Mouse (Mus musculus) limb, embryonic 15.5 days (tissue): Measurements from ENCODE around the gene Cmbl. TPM values are rescaled to one million over a fixed set of nuclear protein-coding genes. Genes with fewer than 3 reads are reported as not detected.

Experiments used
- ATAC-seq: fragments of 200-750 bp; cut with Nextera tagmentation; 2 replicates; pipeline ENCODE4 v1.8.0; 2017; ENCODE audit warnings: low read depth, moderate TSS enrichment; ENCODE audit not compliant: insufficient number of reproducible peaks, low FRiP score, low TSS enrichment
- H3K27ac ChIP-seq: fragments of 300-500 bp; sonication (generic); 2 replicates; pipeline ENCODE4 v1.5.1; 2015; ENCODE audit warnings: moderate library complexity, mild to moderate bottlenecking, inconsistent platforms
- H3K27me3 ChIP-seq: fragments of 300-500 bp; sonication (generic); 2 replicates; pipeline ENCODE4 v1.6.1; 2015; ENCODE audit warnings: inconsistent platforms
- H3K36me3 ChIP-seq: fragments of 300-500 bp; sonication (generic); 2 replicates; pipeline ENCODE4 v1.6.1; 2015; ENCODE audit warnings: inconsistent platforms
- H3K4me1 ChIP-seq: fragments of 300-500 bp; sonication (generic); 2 replicates; pipeline ENCODE4 v1.6.1; 2015; ENCODE audit warnings: inconsistent platforms
- H3K4me2 ChIP-seq: fragments of 300-500 bp; sonication (generic); 2 replicates; pipeline ENCODE4 v1.6.1; 2015; ENCODE audit warnings: mild to moderate bottlenecking, inconsistent platforms
- H3K4me3 ChIP-seq: fragments of 300-500 bp; sonication (generic); 2 replicates; pipeline ENCODE4 v1.5.1; 2015; ENCODE audit warnings: mild to moderate bottlenecking, inconsistent platforms
- H3K9ac ChIP-seq: fragments of 300-500 bp; sonication (generic); 2 replicates; pipeline ENCODE4 v1.6.1; 2015; ENCODE audit warnings: inconsistent platforms
- H3K9me3 ChIP-seq: fragments of 300-500 bp; sonication (generic); 2 replicates; pipeline ENCODE4 v1.6.1; 2016; ENCODE audit warnings: inconsistent platforms
- WGBS: fragments of 180-500 bp; shearing (Covaris S2); methylation state at CpG from one replicate; pipeline ENCODE4 v1.1.7; 2015; 5-methylcytosine and 5-hydroxymethylcytosine counted together
- polyA plus RNA-seq: library from polyadenylated mRNA; unstranded; fragments of >200 nt; fragmentation: Nextera tagmentation; extraction: Ambion mirVana; gene quantifications from 2 replicates; pipeline ENCODE4 v1.2.1, GENCODE M21; 2015

Cmbl gene
- polyA plus RNA-seq, 1 experiment from 2014 or later: 2.7 TPM

- peaks cover 10% of the 10 kb centered on the region; the same call in 1 of the 2 replicates for H3K4me1 ChIP-seq
- H3K27me3 ChIP-seq: no peaks in the 10 kb centered on the region
- WGBS: 87% methylated on average over 2 of the region's 2 CpGs
- no peak for ATAC-seq
- no peak overlapping the region for H3K4me3 ChIP-seq
- H3K36me3 ChIP-seq: no peaks in the 10 kb centered on the region
- H3K27ac ChIP-seq: no peak overlapping the region
- H3K4me2 ChIP-seq: no peak overlapping the region
- H3K9ac ChIP-seq: no peak overlapping the region
- no peaks in the 10 kb centered on the region for H3K9me3 ChIP-seq
Measured at GRCm38 (mm10) chr15:31533529-31533928, 31.7 kb upstream of the Cmbl start.

DNA sequence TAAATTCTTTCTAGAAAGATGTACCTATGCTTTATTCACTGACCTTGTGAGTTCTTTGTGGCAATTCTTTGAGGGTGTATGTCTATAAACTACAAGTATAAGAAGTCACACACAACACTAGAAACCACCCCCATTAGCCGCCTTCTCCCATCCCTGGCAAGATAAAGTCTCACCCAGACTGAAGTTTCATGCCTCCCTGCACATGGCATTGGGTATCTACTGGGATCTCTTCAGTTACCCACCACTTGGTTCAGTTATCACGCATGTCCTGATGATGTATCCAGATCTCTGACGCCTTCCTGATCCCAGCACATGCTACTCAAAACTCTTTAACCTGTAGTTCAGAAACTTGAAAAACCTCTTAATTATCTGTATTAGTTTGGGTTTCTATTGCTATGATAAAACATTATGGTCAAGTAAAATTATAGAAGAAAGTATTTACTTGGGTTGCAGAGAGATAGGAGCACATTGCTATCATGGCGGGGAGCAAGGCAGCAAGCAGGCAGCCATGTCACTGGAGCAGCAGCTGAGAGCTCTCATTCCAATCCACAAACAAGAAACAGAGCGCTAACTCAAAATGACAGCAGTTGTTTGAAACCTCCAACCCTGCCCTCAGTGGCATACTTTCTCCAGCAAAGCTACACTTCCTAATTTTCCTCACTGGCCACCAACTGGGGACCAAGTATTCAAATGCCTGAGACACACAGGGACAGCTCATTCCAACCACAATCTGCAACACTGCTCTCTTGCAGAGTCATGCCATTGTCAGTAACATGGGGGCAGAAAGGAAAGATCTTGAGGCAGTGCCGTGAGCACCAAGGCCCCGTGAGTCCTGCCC is 30.5 kb upstream of the Cmbl start:
- Histone ChIP-seq H3K9ac (no peak overlapping the region), H3K36me3 (no peaks in the 10 kb centered on the region), H3K4me2 (no peak overlapping the region), H3K4me1 (peaks cover 3% of the 10 kb centered on the region; the same call in 1 of the 2 replicates), H3K4me3 (no peak overlapping the region), H3K27ac (no peak overlapping the region), H3K27me3 (no peaks in the 10 kb centered on the region), H3K9me3 (no peaks in the 10 kb centered on the region)
- no peak for ATAC-seq
- 85% methylated on average over 7 of the region's 7 CpGs for WGBS

DNA sequence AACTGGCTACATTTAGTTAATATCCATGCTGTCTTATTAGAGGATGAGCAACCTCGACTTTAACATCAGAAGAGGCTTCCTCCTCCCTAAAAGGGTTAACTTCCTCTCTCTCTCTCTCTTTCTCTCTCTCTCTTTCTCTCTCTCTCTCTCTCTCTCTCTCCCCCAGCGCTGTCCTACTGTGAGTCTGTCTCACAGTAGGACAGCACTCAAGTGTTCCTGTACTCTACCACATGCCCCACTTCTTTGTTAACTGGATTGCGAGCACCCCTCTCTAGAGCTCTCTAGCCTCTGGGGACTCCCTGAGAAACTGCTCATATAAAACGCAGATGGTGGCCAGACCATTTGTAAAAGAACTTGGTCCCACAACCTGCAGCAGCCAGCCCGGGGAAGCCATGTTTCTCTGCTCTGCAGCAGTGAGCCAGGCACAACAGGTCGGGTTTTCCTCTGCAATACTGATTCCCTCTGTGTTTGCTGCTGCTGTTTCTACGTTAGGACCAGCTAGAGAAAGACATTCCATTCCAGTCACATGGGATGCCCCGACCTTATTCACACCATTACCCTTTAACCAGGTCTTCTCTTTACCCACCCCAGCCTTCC is 29.8 kb upstream of the Cmbl start:
- H3K4me3 ChIP-seq: no peak overlapping the region
- ATAC-seq: no peak
- no peak overlapping the region for H3K9ac ChIP-seq
- H3K27ac ChIP-seq: no peak overlapping the region
- no peaks in the 10 kb centered on the region for H3K9me3 ChIP-seq
- no peak overlapping the region for H3K4me2 ChIP-seq
- H3K4me1 ChIP-seq: peaks cover 3% of the 10 kb centered on the region; the same call in 1 of the 2 replicates
- H3K27me3 ChIP-seq: no peaks in the 10 kb centered on the region
- no peaks in the 10 kb centered on the region for H3K36me3 ChIP-seq
- 28% methylated on average over 8 of the region's 8 CpGs for WGBS

- Histone ChIP-seq H3K4me1 (peaks cover 3% of the 10 kb centered on the region; the same call in 1 of the 2 replicates), H3K27ac (no peak overlapping the region), H3K4me3 (no peak overlapping the region), H3K27me3 (no peaks in the 10 kb centered on the region), H3K36me3 (no peaks in the 10 kb centered on the region), H3K9me3 (no peaks in the 10 kb centered on the region), H3K4me2 (no peak overlapping the region), H3K9ac (no peak overlapping the region)
- ATAC-seq: no peak
- 32% methylated on average over 7 of the region's 7 CpGs for WGBS
Measured at GRCm38 (mm10) chr15:31536051-31536737, 29.0 kb upstream of the Cmbl start.

DNA sequence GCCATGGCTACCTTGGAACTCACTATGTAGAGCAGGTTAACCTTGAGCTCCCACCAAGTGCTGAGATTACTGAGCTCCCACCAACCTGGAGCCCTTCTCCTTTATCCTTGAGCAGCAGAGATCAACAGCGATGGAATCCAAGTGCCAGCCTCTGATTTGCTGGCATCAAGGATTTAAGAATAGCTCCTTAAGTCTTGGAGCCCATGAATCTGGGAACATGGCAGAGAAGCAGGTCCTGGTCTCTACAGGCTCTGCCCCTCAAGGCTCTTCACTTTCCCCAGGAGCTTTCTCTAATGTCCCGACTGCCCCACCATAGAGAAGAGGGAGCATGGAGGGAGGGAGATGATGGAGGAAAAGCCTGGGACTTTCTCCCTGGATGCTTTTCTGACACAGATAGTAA is 27.5 kb upstream of the Cmbl start:
- Histone ChIP-seq H3K27me3 (no peaks in the 10 kb centered on the region), H3K36me3 (no peaks in the 10 kb centered on the region), H3K4me3 (no peak overlapping the region), H3K4me1 (peaks cover 13% of the 10 kb centered on the region), H3K27ac (no peak overlapping the region), H3K9ac (no peak overlapping the region), H3K9me3 (no peaks in the 10 kb centered on the region), H3K4me2 (no peak overlapping the region)
- WGBS: 94% methylated on average over 2 of the region's 2 CpGs
- ATAC-seq: no peak

DNA sequence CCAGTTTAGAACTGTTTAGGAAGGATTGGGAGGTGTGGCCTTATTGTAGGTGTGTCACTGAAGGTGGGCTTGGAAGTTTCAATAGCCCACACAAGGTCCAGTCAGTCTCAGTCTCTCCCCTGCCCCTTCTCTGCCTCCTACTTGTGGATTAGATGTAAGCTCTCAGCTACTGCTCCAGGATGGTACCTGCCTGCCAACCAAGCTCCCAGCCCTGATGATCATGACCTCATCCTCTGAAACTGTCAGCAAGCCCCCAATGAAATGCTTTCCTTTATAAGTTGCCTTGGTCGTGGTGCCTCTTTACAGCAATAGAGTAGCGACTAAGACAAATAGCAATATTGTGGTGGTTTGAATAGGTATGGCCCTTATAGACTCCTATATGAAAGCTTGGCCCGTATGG is 26.8 kb upstream of the Cmbl start:
- Histone ChIP-seq H3K9ac (no peak overlapping the region), H3K27ac (no peak overlapping the region), H3K27me3 (no peaks in the 10 kb centered on the region), H3K36me3 (no peaks in the 10 kb centered on the region), H3K9me3 (no peaks in the 10 kb centered on the region), H3K4me2 (no peak overlapping the region), H3K4me3 (no peak overlapping the region), H3K4me1 (peaks cover 15% of the 10 kb centered on the region)
- ATAC-seq: no peak
- 87% methylated on average over 3 of the region's 3 CpGs for WGBS

DNA sequence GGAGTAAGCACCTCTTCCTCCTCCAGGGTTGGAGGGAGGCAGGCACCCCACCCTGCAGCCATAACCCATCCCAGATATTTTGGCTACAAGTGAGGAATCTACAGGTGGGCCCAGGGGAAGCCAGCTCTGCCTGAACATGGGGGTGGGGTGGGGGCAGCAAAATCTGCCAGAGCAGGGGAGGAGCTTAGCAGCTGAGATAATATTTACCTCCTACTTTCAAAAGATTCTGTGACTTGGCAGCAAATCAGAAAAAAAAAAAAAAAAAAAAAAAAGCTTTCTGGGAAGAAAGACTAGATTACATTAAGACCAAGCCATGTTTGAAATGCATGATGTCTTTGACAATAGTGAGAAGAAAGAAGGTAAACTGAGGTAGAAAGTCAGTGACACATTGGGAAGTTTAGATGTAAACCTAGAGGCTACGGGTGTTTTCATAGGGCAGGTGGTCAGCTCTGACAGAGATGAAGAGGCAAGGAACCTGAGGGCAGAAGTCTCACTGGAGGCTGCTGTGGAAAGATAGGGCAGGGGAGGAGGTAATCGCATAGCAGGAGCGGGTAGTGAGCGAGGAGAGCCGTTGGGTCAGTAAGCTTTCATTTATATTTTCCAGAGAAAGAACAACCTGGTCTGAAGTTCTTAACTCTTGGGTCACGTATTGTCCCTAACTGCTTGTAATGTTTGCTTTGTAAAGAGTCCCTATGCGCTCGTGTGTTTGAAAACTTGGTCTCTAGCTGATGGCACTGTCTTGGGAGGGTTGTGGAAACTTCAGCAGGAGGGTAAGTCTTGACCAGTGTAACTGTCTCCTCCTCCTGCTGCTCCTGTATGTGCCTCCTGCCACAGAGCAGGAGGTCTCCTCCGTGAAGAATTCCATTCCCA is 25.3 kb upstream of the Cmbl start:
- Histone ChIP-seq H3K27ac (no peak overlapping the region), H3K9ac (no peak overlapping the region), H3K27me3 (no peaks in the 10 kb centered on the region), H3K36me3 (no peaks in the 10 kb centered on the region), H3K9me3 (no peaks in the 10 kb centered on the region), H3K4me1 (peaks cover 15% of the 10 kb centered on the region), H3K4me3 (no peak overlapping the region), H3K4me2 (no peak overlapping the region)
- 68% methylated on average over 9 of the region's 9 CpGs for WGBS
- ATAC-seq: no peak

DNA sequence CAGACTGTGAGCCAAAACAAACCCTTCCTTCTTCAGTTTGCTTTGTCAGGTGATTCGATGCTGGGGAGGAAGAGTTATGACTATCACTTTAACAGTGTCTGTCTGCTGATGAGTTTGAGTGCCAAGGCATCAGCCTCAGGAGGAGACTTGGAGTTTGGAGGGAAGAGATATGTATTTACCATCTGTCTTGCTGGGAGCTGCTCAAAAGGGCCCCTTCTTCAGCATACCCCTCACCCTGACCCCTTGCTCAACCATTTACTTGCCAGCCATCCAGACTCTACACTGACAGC is 24.7 kb upstream of the Cmbl start:
- Histone ChIP-seq H3K36me3 (no peaks in the 10 kb centered on the region), H3K9ac (no peak overlapping the region), H3K4me3 (no peak overlapping the region), H3K4me2 (no peak overlapping the region), H3K9me3 (no peaks in the 10 kb centered on the region), H3K4me1 (peaks cover 15% of the 10 kb centered on the region), H3K27ac (no peak overlapping the region), H3K27me3 (no peaks in the 10 kb centered on the region)
- WGBS: 54% methylated on average over 1 of the region's 1 CpGs
- ATAC-seq: no peak

DNA sequence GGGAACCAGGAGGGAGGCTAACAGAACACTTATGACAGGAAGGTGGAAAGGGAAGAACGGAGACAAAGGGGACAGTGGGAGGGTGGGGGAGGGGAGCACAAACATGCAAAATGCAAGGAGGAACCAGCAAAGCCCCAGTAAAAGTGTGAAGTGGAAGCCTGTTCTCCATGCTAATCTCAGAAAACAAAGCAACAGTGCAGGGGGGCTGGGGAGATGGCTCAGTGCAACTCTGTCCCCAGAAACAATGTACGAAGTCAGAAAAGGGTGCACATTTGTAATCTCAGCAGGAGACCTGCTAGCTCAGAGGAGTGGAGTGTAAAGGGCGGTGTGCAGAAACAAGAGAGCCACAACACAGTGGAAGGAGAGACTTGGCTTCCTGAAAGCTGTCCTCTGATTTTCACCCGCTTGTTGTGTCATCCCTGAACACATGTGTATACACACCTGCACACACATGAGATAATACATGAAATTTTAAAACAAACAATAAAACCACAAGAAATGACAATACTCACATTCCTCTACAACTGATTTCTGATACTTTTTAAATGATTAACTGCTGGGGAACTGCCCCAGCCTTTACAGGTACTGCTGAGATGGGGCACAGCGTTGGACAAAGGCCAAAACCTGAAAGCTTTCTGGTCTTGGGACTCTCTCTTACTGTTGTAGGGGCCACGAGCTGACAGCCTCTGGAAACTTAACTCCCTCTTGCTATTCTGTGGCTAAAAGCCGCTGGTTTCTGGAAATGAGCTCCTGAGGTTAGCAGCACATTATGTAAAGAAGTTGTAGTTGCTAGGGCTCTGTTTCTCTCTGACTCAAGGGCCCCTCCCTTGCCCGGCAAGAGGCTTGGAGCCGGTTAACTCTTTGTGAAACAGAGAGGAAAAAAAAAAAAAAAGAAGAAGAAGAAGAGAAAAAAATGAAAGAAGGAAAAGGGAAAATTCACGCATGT is 22.9 kb upstream of the Cmbl start:
- Histone ChIP-seq H3K9ac (no peak overlapping the region), H3K27me3 (no peaks in the 10 kb centered on the region), H3K9me3 (no peaks in the 10 kb centered on the region), H3K4me1 (peaks cover 14% of the 10 kb centered on the region), H3K4me2 (0 out of 2 replicates have a peak overlapping the region, but pooled peaks have one; percentile 0), H3K4me3 (no peak overlapping the region), H3K36me3 (no peaks in the 10 kb centered on the region), H3K27ac (no peak overlapping the region; the same call in 1 of the 2 replicates)
- ATAC-seq: no peak
- 15% methylated on average over 10 of the region's 10 CpGs for WGBS

- Histone ChIP-seq H3K4me3 (no peak overlapping the region), H3K27me3 (no peaks in the 10 kb centered on the region), H3K36me3 (no peaks in the 10 kb centered on the region), H3K27ac (no peak overlapping the region), H3K4me1 (peaks cover 14% of the 10 kb centered on the region), H3K9me3 (no peaks in the 10 kb centered on the region), H3K4me2 (no peak overlapping the region), H3K9ac (no peak overlapping the region)
- WGBS: 23% methylated on average over 3 of the region's 3 CpGs
- ATAC-seq: no peak
Measured at GRCm38 (mm10) chr15:31543246-31543645, 21.9 kb upstream of the Cmbl start.

DNA sequence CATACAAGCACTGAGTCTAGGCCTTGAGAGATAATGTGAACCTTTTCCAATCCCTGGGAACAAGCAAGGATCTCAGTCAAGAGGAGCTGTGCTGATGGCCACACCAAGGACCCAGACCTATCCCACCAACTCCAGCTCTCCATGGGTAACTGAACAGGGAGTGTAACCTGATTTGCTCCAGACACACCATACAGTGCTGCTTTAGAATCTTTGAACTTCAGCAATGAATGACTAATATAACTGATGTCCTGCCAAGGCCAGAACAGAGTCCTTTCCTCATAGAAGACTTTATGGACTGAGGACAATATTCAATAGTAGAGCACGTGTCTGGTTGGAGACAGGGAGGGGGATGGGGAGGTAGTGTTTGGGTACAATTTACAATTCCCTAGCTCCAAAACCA is 20.1 kb upstream of the Cmbl start:
- no peaks in the 10 kb centered on the region for H3K27me3 ChIP-seq
- no peak overlapping the region for H3K4me3 ChIP-seq
- no peak overlapping the region for H3K9ac ChIP-seq
- H3K9me3 ChIP-seq: no peaks in the 10 kb centered on the region
- H3K4me1 ChIP-seq: peaks cover 14% of the 10 kb centered on the region
- no peak for ATAC-seq
- no peak overlapping the region for H3K27ac ChIP-seq
- H3K36me3 ChIP-seq: no peaks in the 10 kb centered on the region
- no peak overlapping the region for H3K4me2 ChIP-seq
- 34% methylated on average over 1 of the region's 1 CpGs for WGBS
